Mouse (Mus musculus): ENCODE data around the gene Idnk.
A peak's percentile ranks its signal among the peaks of the same experiment; 100 is the strongest.

The Idnk gene

DNA sequence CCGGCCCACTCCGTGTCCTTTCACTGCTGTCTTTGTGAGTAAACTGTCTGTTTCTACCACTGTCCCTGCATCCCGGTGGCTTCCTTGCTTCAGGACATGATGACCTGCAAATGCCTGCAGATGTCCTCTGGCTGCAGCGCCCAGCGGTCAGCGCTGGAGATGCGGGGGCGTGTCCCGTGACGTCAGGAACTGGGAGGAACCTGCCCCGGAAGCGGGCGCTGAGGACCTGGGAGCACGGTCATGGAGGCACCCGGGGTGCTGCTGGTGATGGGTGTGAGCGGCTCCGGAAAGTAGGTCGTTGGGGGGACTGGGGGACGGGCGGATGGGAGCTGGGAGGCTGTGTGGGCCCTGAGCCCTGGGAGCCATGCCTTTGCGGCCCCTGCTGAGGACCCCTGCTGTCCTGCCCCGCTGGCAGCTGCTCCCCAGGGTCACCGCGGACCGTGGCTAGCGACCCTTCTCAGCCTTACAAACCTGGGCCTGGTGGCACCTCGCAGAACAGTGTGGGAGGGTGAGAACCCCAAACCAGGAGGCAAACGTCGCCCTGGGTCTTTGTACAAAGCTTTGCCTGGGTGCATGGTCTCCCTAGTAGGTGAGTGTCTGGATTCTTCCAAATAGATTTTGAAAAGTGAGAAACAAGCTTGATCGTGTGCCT is at the start of gene Idnk:
Gene Idnk (plus strand): TSS at position 203 of the 652 bp plus-strand sequence.
- DNase-seq (ENCODE audit: low read depth, low spot score), result peak; percentile 71

DNA sequence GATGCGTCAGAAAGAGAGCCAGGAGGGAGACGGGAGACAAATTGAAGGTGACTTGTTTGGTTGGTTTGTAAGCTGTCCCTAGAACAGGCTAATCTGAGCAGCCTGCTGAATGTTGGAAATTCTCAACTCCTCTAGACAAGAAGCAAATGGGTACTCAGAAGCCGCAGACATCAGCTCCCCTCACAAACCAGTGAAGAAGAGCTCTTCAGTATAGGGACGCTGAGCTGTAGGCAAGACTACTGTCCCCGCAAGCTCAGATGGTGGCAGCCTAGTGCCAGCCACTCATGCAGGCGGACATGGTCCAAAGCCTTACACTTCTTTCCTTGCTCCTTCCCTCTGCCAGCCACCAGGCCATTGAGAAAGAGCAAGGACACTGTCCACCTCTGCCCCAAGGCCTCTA is 46.1 kb upstream of the Idnk start:
- DNase-seq (ENCODE audit: low read depth, low spot score), result no peak

DNA sequence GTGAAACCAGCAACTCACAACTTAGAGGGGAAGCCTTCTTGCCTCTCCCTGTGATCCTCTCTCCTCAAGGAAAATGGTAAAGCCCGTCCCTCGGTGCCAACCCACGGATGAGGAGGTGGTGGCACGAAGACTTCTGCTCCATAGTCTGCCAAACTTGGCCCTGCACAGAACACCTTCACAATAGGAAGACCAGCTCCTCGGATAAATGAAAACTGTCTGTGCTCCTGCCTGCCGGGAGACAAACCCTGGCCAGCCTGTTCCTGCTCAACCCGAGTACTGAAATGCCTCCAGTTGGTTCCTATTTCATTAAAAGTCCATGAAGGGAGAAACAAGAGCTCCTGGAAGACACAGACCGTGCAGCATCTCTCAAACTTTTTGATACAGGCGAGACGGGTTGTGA is 45.3 kb upstream of the Idnk start:
- no peak for DNase-seq (ENCODE audit: low read depth, low spot score)

DNA sequence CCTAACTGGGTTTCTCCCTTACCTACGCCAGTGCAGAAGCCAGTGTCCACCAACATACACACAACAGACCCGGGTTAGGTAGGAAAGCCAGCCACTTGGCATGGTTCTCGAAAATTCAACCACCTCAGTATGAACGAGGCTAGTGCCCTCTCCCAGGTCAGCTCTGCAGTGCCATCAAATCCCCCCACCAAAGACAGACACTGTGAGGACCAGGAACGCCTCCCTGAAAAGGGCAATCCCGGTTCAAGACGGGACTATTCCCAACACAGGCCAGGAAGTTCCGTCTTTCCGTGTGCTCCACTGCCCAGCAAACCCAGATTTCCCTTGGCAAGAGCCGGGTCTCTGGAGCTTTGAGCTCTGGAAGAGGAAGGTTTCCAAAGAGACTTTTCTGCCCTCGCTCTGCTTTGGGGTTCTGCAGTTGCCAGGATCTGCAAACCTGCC is 44.8 kb upstream of the Idnk start:
- DNase-seq (ENCODE audit: low read depth, low spot score), result no peak

DNA sequence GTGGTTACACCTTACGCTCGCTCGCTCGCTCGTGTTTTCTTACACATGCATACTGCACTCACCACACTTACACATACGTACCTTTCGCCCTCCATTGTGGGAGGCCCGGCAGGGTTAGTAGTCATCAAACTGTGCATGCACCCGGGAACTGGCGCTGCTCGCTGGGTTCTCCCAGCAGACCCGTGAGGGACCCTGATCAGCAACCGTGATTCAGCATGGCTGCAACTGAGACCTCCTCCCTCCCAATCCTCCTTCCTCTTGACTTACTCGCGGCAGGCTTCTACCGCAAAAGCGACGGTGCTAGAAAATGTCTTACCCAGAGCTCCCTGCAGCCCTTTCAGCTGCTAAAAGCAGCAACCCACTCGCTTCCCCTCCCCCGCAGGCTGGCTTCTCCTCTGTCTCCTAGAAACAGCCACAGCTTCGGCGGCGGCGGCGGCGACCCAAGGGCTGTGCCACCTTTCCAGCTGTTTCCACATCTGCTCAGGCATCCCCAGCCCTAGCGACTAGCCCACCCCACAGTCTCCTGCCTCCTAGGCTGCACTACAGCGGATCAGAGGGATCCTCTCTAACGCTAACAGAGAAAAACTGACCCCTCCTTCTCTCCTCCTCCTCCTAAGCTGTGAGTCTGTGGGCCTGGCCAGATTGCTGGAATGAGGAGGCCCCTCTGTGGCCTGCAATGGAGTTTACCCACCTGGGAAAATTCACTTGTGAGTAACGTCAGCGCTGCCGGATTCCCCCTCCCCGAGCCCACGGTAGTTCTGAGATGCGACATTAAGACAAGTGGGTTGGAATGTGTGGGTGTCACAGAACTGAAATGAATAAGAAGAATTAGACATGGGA is 44.2 kb upstream of the Idnk start, which contains the start of gene Klhl3:
Gene Klhl3 (minus strand): TSS at position 532 of the 840 bp plus-strand sequence.
- no peak for DNase-seq (ENCODE audit: low read depth, low spot score)

DNA sequence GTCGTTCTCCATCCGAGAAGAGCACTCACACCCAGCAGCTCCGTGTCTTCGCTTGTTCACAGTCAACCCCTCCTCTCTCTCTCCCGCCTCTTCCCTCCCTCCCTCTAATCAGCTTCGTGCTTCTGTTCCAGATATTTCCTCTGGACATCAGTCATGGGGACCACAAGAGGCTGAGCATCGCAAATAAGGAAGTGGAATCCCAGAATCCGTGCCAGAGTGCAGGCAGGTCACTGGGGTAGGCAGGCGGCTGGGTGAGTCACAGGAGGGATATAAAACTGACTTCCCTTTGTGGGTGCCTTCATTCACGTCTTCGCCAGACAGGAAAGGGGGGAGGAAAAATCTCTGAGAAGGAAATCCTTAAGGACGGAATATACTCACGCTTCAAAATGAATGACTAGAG is 42.2 kb upstream of the Idnk start:
- DNase-seq (ENCODE audit: low read depth, low spot score), result no peak

DNA sequence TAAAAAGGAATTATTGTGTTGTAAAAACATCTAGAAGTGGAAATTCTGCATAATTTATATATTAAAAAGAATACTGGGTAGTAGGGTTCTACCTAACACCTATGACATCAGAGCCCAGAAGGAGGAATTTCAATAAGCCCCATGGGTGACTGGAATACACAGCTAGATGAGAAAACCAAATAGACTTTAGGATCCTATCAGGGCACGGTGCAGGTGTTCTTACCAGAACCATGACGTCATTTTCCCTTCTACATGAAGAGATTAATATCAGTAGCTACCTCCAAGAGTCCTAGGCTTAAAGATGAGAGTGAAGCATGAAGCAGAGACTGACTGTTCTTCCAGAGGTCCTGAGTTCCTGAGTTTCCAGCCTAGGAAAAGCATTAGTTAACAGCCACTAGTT is 40.6 kb upstream of the Idnk start:
- no peak for DNase-seq (ENCODE audit: low read depth, low spot score)

DNA sequence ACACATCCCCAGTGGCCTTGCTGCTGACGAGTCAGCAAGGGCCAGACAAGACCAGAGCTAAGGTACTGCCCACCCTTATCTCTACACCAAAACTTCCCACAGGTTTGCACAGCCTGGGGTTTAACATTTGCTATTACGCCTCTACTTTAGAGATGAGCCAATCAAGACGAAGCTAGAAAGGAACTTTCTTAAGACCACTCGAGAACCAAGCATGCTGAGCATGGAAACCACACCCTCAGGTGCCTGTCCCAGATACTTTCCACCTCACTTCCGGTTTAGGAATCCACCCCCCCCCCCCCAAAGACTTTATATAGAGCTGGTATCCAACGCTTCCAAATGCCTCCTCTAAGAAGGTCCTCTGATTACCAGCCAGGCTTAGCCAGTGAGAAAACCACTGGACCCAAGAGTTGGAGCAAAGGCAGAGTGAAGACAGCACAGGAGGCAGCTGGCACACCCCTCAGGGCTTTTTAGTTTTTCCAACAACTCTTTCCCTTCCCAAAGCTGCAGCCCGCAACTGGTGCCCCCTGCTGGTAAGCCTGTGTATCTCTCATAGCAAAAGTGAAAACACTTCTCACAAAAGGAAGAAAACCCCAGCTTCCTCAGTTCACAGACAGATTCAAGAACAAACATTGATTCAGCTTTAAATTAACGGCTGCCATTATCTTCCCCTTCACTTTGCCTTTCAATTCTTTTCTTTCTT is 40.0 kb upstream of the Idnk start:
- peak; percentile 15 for DNase-seq (ENCODE audit: low read depth, low spot score)

DNA sequence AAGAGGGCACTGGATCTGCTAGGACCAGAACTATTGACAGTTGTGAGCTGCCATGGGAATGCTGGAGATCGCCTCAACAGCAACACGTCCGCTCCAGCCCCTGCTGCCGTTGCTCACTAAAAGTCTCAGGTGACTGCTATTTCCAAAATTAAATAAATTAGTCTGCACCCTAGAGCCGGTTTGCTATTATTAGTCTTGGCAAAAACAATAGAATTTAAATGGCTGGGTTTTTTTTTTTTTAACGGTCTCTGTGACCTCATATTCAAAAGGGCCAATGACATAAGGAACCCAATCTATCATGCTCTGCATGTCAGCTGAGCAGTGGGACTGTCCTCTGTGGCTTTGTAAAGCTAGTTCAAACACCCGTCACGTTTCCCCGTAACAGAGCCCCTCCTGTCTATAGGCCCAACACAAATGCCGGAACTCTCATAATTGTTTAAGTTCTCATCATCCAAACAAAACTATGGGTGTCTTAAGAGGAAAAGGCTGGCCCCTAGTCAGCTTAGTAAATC is 34.6 kb upstream of the Idnk start:
- no peak for DNase-seq (ENCODE audit: low read depth, low spot score)

DNA sequence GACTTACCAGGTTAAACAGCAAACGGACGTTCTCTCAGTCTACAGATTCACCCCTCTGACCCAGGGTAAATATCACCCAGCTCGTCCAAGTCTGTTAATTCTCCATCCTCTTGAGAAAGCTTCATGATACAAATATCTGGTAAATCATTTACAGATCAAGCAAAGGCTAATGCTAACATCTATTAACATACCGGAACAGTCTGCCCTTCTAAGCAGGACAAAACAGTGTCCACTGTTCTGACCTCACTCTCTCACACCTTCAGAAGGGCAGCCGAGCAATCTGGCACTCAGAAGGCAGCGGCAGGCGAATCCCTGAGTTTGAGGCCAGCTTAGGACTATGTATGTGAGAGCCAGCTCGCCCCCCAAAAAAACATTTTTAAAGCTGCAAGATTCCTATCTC is 34.1 kb upstream of the Idnk start:
- no peak for DNase-seq (ENCODE audit: low read depth, low spot score)

DNA sequence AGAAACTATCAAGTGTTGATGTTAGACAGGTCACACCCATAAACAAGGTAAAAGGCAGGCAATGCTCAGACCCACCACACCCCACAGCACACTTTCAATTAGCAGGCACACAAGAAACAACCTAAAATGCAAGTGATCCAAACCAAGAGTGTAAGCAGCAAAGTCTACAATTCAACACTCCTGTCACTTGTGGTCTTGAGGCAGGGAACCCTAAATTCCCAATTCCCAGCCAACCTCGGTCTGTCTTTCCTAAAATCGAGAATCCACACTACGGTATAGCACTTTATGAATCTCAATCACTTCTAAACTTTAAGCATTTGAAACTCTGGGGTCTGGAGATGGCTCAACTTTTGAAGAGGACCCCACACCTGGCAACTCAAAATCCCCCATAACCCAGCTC is 33.2 kb upstream of the Idnk start:
- DNase-seq (ENCODE audit: low read depth, low spot score), result no peak

DNA sequence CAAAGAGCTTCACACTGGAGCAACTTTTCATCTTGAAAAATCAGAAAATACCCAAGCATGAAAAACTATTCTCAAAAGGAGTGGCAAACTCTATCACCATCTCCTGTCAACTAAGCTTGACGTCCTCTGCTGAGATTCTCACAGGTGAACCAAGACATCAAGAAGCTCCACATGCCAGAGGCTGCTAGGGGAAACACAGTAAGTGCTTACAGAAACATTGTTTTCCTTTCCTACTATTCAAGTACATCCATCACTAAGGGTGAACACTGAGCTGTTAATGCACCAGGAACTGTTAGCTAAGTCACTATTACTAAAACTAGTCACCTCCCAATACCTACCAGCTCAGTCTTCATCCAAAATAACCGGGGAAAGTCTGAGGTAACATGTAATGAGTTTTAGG is 32.5 kb upstream of the Idnk start:
- no peak for DNase-seq (ENCODE audit: low read depth, low spot score)

DNA sequence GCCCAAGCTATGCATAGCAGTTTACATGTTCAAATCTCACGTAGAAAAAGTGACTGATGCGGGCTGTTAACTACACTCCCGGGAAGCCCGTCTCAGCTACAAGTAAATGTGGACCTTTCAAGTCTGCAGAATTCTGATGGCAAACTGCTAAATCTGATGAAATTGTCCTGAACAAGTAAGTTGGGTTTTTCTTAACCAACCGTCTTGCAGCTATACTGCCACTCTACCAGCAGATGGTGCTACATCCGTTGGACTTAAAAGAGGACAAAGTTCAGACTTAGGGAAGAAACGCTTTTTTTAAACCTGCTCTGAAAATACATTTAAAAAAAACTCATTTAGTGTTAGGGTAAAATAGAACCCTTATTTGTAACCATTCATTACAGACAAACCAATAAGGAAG is 31.3 kb upstream of the Idnk start:
- DNase-seq (ENCODE audit: low read depth, low spot score), result peak; percentile 76

DNA sequence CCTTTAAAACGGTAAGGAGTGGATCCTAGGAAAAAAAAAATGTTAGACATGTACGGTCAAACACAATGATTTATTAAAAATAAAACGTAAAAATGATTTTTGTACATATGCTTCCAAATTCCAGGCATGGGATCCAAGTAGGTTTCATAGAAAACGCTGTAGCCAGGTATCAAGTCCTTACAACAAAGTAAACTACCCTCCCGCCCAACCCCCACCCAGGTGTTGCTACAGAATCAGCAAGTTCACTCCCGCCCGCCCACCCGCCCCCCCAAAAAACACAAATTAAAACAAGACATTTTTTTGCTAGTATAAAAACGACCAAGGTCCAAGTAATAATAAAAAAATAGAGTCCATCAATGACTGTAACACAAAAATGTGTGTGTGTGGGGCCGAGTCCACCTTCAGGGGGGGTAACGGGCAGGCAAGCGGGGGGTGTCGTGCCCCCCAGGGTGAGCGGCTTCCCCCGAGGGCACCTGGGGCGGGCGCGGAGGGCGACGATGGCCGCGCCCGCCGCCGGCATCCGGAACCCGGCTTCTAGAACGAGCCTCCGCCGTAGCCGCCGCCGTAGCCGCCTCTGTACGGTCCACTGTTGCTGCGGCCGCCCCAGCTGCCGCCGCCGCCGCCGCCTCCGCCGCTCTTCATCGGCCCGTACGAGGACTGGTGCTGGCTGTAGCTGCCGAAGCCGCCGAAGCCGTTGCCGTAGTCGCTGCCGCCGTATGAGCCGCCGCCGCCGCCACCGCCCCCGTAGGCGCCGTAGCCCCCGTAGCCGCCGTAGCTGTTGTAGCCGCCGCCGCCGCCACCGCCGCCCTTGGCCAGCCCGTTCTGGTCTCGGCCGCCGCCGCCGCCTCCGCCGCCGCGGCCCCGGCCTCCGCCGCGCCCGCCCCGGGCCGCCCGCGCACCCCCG is 30.3 kb upstream of the Idnk start:
- DNase-seq (ENCODE audit: low read depth, low spot score), result peak; percentile 42

DNA sequence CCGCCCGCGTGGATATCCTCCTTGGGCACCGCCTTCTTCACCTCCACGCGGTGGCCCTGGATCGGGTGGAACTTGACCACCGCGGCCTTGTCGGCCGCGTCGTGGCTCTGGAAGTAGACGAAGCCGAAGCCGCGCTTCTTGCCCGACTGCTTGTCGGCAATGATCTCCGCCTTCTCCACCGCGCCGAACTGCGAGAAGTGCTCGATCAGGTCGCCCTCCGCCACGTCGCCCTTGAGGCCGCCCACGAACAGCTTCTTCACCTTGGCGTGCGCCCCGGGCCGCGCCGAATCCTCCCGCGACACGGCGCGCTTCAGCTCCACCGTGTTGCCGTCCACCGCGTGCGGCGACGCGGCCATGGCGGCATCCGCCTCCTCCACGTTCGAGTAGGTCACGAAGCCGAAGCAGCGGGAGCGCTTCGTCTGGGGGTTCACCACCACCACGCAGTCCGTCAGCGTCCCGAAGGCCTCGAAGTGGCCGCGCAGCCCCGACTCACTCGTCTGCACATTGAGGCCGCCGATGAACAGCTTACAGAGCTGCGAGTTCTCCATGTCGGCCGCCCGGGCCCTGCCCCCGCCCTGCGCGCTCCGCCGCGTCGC is 29.6 kb upstream of the Idnk start:
- DNase-seq (ENCODE audit: low read depth, low spot score), result peak; percentile 54

DNA sequence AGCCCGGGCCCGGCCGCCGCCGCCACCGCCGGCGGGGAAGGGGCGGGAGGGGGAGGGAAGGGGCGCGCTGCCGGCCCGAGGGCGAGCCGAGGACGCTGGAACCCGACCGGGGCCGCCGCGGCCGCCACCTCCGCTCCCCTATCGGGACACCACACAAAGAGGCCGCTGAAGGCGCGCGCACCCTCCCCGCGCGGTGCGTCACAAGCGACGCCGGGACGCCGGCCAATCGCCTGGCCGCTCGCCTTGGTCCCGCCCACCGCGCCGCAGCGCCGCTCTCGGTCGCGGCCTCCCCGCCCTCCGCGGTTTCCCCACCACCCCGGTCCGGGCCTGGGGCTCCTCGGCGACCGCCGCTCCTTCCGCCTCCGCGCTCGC is 29.1 kb upstream of the Idnk start, which contains the start of gene Hnrnpa0:
Gene Hnrnpa0 (minus strand): TSS at position 161 of the 372 bp plus-strand sequence.
- peak; percentile 93 for DNase-seq (ENCODE audit: low read depth, low spot score)

DNA sequence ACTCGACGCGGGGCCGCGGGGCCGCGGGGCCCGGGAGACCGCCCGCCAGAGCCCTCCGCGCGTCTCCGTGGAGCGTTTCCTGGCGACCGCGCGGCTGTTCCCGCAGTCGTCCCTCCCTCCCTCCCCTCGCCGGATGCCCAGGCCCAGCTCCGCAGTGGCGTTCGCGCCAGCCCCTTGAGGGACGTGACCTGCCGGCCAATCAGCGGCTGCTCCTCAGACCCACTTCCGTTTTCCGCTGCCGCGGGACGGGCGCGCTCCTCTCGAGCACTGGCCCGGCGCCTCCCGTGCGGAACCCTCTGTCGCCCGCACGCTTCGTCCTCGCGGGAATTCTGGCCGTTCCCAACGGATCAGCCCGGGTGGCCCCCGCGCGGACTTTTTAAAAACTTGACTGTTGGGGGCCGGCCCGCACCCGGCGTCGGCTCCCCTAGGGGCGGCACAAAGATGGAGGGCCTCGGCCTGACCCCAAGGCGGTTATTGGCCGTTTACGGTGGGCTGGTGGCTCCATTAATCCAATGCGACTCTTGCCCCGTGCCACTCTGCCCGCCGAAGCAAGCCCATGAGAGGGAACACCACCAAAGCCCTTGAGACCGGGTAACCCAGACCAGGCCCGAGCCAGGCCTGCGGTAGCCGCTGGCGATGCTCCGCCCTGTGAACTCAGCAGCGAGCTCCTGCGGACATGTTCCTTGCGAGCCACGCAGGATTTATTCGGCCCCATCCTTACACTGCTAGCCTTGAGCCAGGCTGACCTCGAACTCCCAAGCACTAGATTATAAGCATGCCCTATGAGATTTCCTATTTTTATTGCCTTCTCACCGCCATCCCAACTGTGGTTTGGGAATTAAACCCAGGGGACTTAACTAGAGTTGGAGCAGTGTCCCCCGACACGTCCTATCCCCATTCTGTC is 28.4 kb upstream of the Idnk start:
- DNase-seq (ENCODE audit: low read depth, low spot score), result peak; percentile 87

DNA sequence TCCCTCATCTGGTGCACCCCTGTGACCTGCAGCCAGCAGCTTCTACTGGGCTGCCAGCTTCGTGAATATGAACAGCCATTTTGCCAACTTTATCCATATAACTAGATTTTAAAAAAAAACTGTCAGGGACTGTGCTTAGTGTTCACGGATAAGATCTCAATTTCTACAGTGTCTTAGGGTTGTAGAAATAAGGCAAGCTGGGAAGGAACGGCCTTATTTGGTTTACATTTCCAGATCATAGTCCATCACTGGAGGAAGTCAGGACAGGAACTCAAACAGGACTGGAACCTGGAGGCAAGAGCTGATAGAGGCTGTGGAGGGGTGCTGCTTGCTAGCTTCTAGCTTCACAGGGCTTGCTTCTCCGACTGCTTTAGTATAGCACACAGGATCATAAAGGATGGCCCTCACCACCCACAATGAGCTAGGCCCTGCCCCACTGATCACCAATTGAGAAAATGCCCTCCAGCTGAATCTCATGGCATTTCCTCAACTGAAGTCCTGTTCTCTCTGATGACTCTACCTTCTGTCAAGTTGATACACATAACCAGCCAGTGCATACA is 27.7 kb upstream of the Idnk start:
- no peak for DNase-seq (ENCODE audit: low read depth, low spot score)

DNA sequence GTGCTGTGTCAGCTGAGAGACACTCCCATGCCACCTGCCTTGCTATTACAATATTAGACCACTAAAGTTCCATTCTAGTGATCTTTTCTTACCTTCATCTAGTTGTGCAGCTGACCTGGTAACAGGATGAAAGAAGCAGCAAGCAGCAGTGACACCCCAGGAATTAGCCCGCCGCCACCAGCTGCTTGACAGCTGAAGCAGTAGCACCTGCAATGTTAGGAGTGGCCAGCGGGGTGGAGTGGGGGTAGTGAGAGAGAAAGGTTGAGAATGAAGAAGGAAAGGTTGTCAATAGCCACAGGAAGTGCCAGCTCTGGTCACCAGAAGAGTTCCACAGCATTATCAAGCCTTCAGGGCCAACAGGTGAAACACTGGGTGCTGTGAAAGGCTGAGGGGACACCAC is 25.8 kb upstream of the Idnk start:
- no peak for DNase-seq (ENCODE audit: low read depth, low spot score)
